Mouse (Mus musculus) lung, postnatal 10 days (tissue): ENCODE data around the gene Pcbd2.
A peak's percentile ranks its signal among the peaks of the same experiment; 100 is the strongest.

ENCODE experiments used
- DNase-seq: peaks from one replicate; pipeline ENCODE4 v3.0.0; 2021

Gene Pcbd2

DNA sequence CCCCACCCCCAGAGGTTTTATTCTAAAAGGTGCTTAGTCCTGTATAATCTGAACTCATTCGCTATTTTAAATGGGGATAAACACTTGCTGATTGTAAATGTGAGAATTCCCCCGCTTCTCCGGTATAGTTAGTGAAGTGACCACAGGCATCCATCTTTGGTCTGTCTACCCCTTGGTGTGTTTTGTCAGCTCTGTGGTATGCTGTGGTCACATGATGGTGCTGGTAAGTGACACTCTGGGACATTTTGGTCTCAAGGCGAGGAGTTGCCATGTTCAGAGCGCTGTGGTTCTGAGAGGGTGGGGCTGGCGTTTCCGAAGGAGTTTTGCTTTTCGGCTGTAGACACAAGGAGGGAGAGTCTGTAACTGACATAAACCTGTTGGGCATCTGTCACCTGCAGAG is 10.7 kb downstream of the Pcbd2 start:
- DNase-seq = no peak

DNA sequence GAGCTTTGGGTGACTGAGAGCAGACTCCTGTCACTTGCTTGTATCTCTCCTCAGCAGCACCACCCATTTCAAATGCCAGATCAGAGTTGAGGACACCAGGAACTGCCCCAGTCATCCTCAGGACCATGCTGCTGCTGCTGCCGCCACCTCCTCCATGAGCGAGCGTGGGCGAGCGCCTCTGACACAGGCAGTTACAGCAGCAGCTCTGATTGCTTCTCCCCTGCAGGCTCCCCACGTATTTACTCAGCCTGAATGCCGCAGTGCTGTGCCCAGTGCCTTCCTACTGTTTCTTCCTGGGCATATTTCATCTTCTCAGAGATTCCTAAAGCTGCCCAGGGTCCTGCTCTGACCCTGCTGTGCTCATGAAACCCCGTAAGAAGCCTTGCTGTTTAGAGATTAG is 15.1 kb downstream of the Pcbd2 start:
- no peak for DNase-seq

DNA sequence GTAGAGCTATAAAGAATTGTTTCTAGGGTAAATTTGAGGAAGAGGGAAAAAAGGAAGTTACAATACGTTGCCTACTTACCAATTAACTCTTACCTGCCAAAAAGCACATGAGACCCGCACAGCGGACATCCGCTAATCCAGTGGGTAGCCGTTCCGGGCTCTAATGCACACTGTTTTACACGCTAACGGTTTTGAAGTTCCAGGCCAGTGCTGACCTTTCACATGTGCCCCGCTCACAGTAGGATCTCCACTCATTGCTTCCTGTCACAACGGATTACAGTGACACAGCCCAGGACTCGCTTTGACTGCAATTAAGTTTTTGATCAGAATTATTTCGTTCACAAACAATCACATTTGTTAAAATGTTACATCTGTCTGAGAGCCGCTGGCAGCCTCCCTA is 27.2 kb downstream of the Pcbd2 start:
- no peak for DNase-seq

DNA sequence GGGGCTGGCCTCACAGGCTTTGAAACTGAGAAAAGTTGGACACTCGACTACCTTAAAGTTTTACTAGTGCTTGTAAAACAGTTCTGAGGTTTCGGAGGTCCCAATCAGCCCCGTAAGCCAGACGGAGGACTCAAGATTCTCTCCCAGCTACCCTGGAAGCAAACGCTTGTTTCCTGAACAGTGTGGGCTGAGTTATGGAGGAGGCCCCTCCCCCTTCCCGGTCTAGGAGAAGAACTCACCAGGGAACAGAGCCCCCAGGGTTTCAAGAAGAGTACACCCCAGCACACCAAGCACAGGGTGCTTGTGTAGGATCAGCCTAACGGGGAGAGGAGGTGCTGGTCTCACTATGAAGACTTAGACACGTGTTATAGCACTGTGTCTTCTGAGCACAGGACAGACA is 29.6 kb downstream of the Pcbd2 start:
- peak; percentile 28 for DNase-seq

DNA sequence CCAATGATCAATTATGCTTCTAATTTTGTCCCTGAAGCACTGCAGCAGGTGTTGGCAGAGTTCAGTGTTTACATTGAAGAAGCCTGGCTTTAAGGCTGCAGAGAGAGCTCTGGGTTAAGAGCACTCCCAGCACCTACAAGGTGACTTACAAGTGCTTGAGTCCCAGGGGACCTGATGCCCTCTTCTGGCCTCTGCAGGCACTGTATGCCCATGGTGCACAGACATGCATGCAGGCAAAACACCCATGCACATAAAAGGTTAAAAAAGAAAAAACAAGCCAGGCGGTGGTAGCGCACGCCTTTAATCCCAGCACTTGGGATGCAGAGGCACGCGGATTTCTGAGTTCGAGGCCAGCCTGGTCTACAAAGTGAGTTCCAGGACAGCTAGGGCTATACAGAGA is 30.5 kb downstream of the Pcbd2 start:
- DNase-seq = no peak

DNA sequence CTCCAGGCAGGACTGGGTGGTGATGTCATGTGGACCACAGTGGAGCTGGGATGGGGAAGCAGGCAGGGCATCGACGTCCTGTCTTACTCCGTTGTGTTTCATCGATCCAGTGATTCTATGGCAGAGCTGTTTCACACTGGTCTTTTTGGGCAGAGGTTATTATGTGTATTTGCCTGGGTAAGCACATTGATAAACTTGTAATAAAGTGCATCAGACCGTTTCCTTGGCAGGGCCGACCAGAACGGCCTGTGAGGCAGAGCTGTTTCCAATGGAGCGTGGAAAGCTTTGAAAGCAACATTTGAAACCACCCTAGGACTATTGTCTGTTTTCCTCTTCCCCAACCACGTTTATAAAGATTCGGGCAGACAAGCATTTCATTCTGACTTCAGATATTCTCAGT is 33.4 kb downstream of the Pcbd2 start:
- no peak for DNase-seq

DNA sequence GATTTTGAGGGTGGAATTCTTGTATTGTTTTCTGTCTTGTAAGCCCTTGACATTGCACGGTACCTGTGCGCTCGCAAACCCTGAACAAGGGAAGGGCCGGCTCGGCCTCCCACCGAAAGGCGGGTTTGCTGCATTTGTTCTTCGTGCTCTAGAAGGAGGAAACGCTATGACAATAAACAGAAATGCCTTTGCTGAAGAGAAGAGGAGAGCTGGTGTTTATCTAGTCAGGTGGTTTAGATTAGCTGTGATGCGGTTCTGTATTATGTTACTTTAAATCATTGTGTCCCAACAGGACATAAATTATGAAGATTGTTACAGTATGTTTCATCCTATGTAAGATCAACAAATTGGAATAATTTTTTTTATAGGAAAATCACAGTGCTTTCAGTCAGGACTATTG is 34.3 kb downstream of the Pcbd2 start:
- DNase-seq = no peak

DNA sequence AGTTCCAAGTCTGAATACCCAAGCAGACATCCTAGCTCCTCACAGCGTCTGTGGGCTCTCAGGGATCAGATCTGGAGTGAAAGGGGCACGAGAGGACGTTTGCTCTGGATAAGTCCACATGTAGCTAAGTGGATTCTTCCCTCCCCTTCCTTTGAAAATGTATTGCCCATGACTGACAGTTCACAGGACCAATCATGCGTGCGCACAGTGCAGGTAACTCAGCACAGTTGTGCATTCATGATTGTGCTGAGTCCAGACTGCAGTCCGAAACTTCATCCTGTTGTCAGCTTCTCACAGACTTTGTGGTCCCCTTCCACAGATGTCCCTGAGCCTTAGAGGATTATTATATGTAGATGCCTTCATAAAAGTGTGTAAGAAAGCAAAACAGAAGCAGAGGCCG is 47.2 kb downstream of the Pcbd2 start:
- DNase-seq = no peak

DNA sequence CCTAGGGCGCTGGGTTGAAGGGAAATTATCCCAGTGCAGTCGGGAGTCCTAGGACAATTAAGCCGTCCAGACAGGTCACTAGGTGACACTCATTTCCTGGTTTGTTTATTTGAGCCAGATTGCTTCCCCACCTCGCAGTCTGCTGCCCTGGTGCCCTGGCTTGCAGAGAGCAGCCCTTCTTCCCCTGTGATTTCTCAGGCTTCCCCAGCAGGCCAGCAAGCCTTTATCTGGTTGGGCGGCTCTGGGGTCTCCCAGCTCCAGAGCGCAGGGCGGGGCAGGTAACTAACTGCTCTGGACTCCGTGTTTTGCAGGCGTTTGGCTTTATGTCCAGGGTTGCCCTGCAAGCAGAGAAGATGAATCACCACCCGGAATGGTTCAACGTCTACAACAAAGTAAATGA is 47.9 kb downstream of the Pcbd2 start:
- DNase-seq = no peak

DNA sequence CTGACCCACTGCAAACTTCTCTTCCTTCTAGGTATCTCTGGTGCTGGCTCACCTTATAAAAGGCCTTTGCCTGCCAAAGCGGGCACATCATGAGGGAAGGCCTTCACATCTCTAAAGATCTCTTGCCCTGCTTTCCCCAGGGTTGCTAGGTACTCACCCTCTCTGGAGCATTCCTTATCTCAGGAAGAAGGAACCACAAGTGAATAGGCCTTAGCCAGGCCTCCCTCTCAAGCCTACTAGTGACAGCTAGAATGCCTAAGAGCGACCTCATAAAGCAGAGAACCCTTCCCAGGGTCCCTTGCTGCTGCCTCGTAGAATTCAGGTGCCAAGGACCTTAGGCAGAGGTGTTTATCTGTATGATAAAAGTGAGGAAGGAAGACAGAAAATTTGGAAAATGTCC is 57.1 kb downstream of the Pcbd2 start, which contains the start of gene Catsper3:
Catsper3 (plus strand) TSS at position 301 of the 400 bp plus-strand sequence.
- no peak for DNase-seq

DNA sequence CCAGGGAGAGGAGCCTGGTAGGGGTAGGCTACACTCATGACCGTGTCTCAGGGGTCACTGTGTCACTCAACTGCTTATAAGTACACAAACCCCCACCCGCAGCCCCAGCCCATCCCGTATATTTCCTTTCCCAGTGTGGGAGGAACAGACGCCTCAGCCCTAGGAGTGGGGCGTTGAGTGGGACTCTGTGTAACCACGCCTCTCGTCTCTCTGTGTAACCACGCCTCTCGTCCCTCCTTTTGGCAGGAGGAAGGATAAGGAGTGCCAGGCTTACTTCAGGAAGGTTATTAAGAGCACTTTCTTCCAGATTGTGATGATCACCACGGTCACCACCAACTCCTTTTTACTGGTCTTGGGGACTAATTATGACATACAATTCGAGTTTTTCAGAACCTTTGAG is 59.0 kb downstream of the Pcbd2 start:
- DNase-seq = peak; percentile 61

DNA sequence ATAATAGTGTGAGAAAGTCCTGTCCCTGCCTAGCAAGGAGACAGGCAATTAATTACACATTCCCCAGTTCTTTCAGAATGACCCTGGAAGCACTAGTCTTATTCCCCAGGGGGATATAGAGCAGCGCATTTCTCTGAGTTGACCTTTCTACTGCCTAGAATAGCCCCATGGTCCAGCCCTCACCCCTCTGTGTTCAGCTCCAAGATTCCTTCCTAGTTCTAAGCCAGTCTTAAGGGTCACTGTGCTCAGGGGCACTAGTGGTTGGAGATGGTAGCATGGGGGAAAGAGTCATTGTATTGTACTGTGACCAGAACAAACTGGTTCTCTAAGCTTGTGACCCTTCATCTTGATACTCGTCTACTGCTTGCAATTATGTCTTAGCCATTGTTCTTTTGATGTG is 74.1 kb downstream of the Pcbd2 start:
- no peak for DNase-seq

DNA sequence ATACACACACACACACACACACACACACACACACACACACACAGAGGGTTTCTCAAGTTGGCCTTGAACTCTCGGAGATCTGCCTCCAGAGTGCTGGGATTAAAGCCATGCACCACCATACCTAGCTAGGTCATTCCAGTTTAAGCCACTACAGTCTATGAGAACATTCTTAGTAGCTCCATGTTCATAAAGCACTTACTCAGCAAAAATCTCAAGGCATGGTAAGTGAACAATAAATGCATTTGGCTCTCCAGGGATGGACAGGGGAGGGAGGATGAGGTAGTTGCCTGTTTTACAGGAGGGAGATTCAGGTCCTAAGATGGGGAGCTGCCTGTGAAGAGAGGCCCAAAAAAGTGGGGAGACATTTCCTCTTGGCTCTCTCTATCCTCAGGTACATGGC is 76.8 kb downstream of the Pcbd2 start:
- no peak for DNase-seq

DNA sequence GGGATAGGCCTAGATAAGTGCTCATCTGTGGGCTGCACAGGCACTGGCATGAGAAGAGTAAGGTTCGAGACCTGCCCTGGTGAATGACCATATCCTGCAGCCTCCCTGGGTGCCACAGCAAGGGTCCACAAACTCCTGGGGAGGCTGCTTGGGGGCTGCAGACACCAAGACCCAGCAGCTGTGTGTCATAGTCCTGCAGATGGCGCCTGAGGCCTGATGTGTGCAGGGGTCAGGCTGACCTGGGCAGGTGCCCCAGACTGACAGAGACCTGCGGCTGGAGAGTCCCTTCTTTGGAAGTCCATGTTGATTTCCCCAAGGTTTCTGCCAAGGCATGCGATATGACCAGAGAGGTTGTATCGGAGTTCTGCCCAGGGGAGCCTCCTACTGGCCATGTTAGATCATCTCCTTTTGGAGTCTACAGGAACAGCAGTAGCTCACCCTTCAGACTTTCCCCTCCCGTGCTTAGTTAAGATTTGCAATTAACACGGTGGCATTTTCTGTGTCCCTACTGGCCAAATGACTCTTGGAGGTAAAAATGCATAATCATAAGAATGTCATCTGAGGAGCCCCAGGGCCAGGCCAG is 82.0 kb downstream of the Pcbd2 start:
- no peak for DNase-seq

DNA sequence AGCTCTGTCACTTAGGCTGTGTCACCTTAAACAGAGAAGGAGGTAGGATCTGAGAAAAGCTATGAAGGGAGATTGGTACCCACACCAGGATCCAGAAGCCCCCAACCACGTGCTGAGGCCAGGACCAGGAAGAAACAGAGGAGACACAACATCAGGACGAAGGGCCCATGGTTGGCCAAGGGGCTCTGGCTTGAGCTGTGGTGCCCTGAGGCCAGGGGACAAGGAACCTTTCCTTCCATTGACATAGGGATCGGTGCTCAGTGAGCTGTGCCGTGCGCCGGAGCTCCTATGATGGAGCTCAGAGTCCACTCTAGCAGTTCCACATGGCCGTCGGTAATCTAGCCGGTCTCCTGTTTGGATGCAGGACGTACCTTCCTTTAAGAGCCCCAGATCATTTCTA is 82.5 kb downstream of the Pcbd2 start:
- DNase-seq = no peak

DNA sequence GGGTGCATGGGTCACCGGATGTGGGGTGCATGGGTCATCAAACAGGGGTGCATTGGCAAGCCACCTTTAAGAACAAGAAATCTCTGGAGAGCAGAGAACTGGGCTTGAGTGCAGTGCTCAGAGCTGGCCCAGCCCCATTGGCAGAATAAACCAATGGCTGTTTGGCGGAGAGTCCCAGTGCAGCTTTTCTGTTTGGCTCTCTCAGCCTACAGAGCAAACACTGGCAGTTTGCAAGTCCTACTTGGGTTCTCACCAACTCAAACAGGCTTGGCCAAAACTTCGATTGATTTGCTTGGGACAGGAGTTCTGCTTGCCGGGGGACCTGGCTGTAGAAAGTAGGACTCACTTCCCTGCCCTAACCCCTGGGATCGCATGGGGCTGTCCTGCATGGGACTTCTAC is 83.8 kb downstream of the Pcbd2 start:
- DNase-seq = peak; percentile 18

DNA sequence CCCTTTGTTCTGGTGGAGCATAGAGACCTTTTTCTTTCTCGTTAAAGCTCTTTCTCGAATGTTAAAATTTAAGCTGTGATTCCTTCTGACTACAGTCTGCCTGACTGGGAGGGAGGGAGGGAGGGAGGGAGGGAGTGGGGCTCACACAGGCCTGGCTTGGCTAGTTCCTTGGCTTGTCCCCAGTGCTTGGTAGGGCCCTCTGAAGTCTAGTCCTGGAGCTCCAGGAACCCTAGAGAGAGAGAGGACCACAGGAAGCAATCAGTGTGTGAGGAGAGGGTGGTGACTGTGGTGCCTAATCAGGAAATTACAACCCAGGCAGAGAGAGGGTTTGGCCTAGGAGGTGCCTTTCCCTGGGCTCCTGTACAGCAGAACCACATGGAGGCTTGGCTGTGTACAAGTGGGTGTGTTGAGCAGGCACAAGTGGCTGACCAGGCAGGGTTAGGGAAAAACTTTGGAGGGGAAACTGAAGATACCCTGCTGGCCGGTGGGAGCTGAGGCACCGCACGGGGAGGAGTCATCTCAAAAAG is 86.4 kb downstream of the Pcbd2 start:
- no peak for DNase-seq

DNA sequence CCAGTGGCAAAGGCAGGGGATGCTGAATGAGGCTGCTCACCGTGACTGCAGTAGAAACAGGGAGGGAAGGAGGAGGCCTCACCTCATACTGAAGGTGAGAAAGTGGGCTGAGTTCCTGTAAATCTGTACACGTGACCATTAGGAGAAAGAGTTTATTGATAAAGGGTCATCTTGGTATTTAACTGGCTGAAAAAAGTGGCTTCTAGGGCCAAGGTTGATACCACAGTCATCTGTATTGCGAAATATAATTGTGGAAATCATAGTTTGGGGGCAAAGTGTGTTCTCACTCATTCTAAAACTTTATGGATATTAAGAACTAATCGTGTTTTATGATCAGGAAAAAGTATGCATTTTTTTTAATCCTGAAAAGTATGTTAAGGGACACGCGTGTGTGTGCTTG is 87.7 kb downstream of the Pcbd2 start:
- no peak for DNase-seq

DNA sequence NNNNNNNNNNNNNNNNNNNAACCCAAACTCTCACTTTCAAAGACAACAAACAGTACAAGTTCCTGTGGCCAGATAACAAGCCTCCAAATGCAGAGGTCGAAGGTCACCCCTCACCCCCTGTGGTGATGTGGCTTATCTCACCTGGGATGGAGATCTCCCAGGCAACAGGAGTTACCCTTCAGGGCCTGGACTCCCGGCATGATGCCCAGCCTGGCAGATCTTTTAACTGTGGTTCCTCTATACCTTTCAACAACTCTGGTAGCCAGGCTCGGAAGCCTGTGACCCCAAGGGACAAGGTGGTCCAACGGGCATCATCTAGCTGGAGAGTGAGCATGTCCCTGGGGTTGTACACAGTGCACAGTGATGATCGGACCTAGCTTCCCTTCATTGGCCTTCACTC is 95.3 kb downstream of the Pcbd2 start:
- DNase-seq = no peak

DNA sequence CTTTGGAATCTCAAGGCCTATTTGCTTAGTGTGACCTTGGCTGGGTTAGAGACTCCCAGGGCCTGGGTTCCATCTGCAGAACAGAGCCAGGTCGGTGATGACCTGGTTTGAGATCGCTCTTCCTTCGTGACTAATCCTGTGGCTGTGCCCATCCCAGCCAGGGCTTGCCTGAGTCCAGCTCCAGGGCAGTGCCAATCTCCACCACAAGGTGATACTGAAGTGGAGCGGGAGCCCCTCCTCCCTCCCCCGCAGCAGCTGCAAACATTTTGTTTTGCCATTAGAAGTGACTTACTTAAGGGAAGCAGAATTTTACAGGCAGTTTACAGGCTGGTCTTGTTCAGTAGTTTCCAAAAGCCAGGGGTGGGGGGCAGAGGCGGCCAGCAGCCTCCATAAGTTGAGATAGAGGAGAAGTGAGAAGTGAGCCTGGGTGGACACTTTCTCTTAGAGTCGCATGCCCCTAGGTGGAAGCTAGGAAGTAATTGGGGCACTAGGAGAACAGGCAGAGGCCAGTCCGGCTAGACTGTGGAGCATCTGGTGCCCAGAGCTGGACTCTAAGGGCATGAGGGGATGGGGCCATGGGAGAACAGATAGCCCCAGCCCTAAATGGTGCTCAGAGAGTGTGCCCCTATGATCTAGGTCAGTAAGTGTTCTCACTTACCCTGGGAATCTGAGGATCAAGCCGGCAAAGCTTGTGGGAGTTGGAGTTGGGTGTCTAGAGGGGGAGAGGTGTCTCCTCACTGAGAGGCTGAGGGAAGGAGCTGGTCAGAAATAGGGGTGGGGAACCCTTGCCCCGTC is 97.2 kb downstream of the Pcbd2 start:
- DNase-seq = no peak

DNA sequence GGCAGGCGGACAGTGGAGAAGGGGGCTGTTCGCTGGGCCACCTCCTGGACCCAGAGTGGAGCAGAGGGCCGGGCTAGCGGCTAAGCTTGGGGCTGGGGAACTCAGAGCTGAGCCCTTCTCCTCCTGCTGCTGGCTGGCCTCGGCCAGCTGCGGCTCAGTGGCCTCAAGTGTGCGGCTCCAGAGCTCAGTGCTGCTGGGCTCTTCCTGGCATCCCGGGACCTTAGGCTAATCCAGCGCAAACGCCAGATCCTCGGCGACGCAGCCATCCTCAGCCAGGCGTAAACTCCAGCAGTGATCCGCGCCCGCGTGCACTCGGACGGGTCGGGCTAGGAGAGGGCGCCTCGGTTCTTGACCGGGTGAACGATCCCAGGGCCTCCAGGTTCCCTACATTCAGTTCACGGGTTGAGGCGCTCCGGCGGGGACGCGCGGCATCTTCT is 98.1 kb downstream of the Pcbd2 start:
- no peak for DNase-seq

DNA sequence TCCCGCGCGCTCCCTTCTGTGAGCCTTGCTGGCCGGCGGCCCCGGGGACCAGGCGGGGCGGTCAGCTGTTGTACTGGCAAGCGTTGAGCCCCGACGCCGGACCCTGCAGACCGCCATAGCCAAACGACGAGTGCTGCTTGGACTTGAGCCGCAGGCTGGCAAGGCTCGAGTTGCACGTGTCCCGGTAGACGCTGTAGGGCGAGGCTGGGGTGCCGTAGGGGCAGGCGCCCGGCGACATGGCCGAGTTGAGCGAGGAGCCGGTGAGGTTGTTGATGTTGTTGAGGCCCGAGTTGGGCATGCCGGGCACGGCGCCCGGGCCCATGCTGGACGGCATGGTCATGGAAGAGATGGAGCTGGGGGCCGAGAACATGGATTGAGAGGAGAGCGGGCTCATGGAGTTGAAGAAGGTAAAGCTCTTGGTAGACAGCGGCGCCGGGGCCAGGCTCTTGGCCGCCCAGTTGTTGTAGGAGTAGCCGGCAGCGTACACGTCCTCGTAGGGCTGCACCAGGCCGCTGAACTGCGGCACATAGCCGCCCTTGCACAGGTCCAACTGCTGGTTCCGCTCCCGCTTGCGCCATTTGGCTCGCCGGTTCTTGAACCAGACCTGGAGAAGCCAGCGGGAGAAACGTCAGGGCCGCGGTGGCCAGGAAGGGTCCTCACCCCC is 99.0 kb downstream of the Pcbd2 start:
- no peak for DNase-seq
